ENCODE assay signal across 23 mouse cellular contexts in genomic region chr17:8961097-8961496, GRCm38 (mm10). TPM values are rescaled to one million over a fixed set of nuclear protein-coding genes. Genes with fewer than 3 reads are reported as not detected.
DNase-seq lines count a peak whose midpoint lies in the region; ATAC-seq and TF ChIP-seq lines count a peak whose summit lies in the region.
"Had no signal": no experiment of that assay in that cellular context is flagged by ENCODE, and none has a peak within 500 bp of the region (broad histone marks: within the 10 kb centered on the region; RNA-seq: fewer than 3 reads in every experiment).

No protein-coding gene starts in this region.

- no peak overlapping the region for H3K4me3 ChIP-seq in embryonic facial prominence, embryonic 11.5 days (ENCODE audit: low read depth, low read length)
- no peak overlapping the region for H3K4me3 ChIP-seq in embryonic facial prominence, embryonic 10.5 days
- H3K4me3 ChIP-seq in hindbrain, embryonic 11.5 days (ENCODE audit: low read depth, low read length), result no peak overlapping the region
- no peak overlapping the region for H3K4me3 ChIP-seq in hindbrain, embryonic 13.5 days
- no peak overlapping the region for H3K4me3 ChIP-seq in midbrain, postnatal 0 days (ENCODE audit: low read depth, low read length)
- H3K4me3 ChIP-seq in midbrain, embryonic 16.5 days (ENCODE audit: low read depth, low read length), result no peak overlapping the region
- no peak overlapping the region for H3K4me3 ChIP-seq in forebrain, postnatal 0 days (ENCODE audit: low read depth, low read length)
- H3K4me3 ChIP-seq in intestine, embryonic 15.5 days (replicated peaks), result no peak overlapping the region
- H3K4me3 ChIP-seq: embryonic facial prominence, embryonic 13.5 days; erythroblast, embryonic 14.5 days; gastrocnemius, adult 2 months; hindbrain, embryonic 10.5 days; hindbrain, embryonic 15.5 days had no signal

- H3K27ac ChIP-seq in embryonic facial prominence, embryonic 11.5 days (replicated peaks; ENCODE audit: low read depth, low read length), result no peak overlapping the region
- no peak overlapping the region for H3K27ac ChIP-seq in embryonic facial prominence, embryonic 10.5 days (replicated peaks)
- 0 out of 2 replicates have a peak overlapping the region, but pooled peaks have one; percentile 24 for H3K27ac ChIP-seq in hindbrain, embryonic 11.5 days (ENCODE audit: low read depth, low read length)
- H3K27ac ChIP-seq in hindbrain, embryonic 13.5 days, result no peak overlapping the region
- H3K27ac ChIP-seq in midbrain, postnatal 0 days (ENCODE audit: low read depth, low read length), result no peak overlapping the region
- no peak overlapping the region for H3K27ac ChIP-seq in midbrain, embryonic 16.5 days (ENCODE audit: low read length)
- no peak overlapping the region; the same call in 1 of the 2 replicates for H3K27ac ChIP-seq in forebrain, postnatal 0 days (ENCODE audit: low read depth, low read length)
- H3K27ac ChIP-seq in intestine, embryonic 15.5 days, result no peak overlapping the region
- H3K27ac ChIP-seq: embryonic facial prominence, embryonic 13.5 days; gastrocnemius, adult 2 months; hindbrain, embryonic 15.5 days had no signal

- WGBS in embryonic facial prominence, embryonic 11.5 days, result 85% methylated on average over 5 of the region's 5 CpGs
- 91% methylated on average over 5 of the region's 5 CpGs for WGBS in embryonic facial prominence, embryonic 10.5 days
- WGBS in hindbrain, embryonic 11.5 days, result 88% methylated on average over 5 of the region's 5 CpGs
- WGBS in hindbrain, embryonic 13.5 days, result 65% methylated on average over 5 of the region's 5 CpGs
- 63% methylated on average over 5 of the region's 5 CpGs for WGBS in midbrain, postnatal 0 days
- WGBS in midbrain, embryonic 16.5 days, result 62% methylated on average over 5 of the region's 5 CpGs
- 26% methylated on average over 5 of the region's 5 CpGs for WGBS in forebrain, postnatal 0 days
- WGBS in intestine, embryonic 15.5 days, result 85% methylated on average over 5 of the region's 5 CpGs

- no peaks in the 10 kb centered on the region for H3K36me3 ChIP-seq in embryonic facial prominence, embryonic 11.5 days (replicated peaks; ENCODE audit: control insufficient read depth, insufficient read depth, low read depth, low read length)
- H3K36me3 ChIP-seq in embryonic facial prominence, embryonic 10.5 days (replicated peaks), result no peaks in the 10 kb centered on the region
- no peaks in the 10 kb centered on the region for H3K36me3 ChIP-seq in hindbrain, embryonic 11.5 days (ENCODE audit: control insufficient read depth, insufficient read depth, low read length)
- peaks cover 48% of the 10 kb centered on the region for H3K36me3 ChIP-seq in hindbrain, embryonic 13.5 days
- H3K36me3 ChIP-seq in midbrain, postnatal 0 days (ENCODE audit: insufficient read depth, low read length), result peaks cover 27% of the 10 kb centered on the region
- peaks cover 13% of the 10 kb centered on the region for H3K36me3 ChIP-seq in midbrain, embryonic 16.5 days (ENCODE audit: control insufficient read depth, insufficient read depth, low read length)
- H3K36me3 ChIP-seq in forebrain, postnatal 0 days (ENCODE audit: insufficient read depth), result peaks cover 31% of the 10 kb centered on the region
- no peaks in the 10 kb centered on the region for H3K36me3 ChIP-seq in intestine, embryonic 15.5 days
- H3K36me3 ChIP-seq: embryonic facial prominence, embryonic 13.5 days had no signal

- no peak for TF ChIP-seq CTCF in midbrain, postnatal 0 days (IDR thresholded peaks at IDR 0.05)
- TF ChIP-seq CTCF in forebrain, postnatal 0 days (IDR thresholded peaks at IDR 0.05; ENCODE audit: low read depth), result no peak

- no peaks in the 10 kb centered on the region for H3K27me3 ChIP-seq in embryonic facial prominence, embryonic 11.5 days (ENCODE audit: control insufficient read depth, insufficient read depth, low read length)
- H3K27me3 ChIP-seq in embryonic facial prominence, embryonic 10.5 days (replicated peaks; ENCODE audit: low read depth, poor library complexity, severe bottlenecking), result no peaks in the 10 kb centered on the region
- H3K27me3 ChIP-seq in hindbrain, embryonic 11.5 days (ENCODE audit: control insufficient read depth, insufficient read depth, low read length), result no peaks in the 10 kb centered on the region
- no peaks in the 10 kb centered on the region for H3K27me3 ChIP-seq in hindbrain, embryonic 13.5 days
- no peaks in the 10 kb centered on the region for H3K27me3 ChIP-seq in midbrain, postnatal 0 days (ENCODE audit: insufficient read depth, low read length)
- H3K27me3 ChIP-seq in midbrain, embryonic 16.5 days (ENCODE audit: control insufficient read depth, insufficient read depth, low read depth, low read length), result no peaks in the 10 kb centered on the region
- H3K27me3 ChIP-seq in forebrain, postnatal 0 days (ENCODE audit: insufficient read depth, low read length), result no peaks in the 10 kb centered on the region
- H3K27me3 ChIP-seq in intestine, embryonic 15.5 days (replicated peaks), result no peaks in the 10 kb centered on the region
- H3K27me3 ChIP-seq: embryonic facial prominence, embryonic 13.5 days; hindbrain, embryonic 15.5 days had no signal

- 0 out of 2 replicates have a peak, but pooled peaks have one; percentile 39 for ATAC-seq in embryonic facial prominence, embryonic 11.5 days (replicated peaks; ENCODE audit: insufficient number of reproducible peaks, low FRiP score, low TSS enrichment, low read depth)
- ATAC-seq in hindbrain, embryonic 11.5 days (ENCODE audit: low FRiP score), result no peak
- ATAC-seq in hindbrain, embryonic 13.5 days (ENCODE audit: low FRiP score), result no peak
- ATAC-seq in midbrain, postnatal 0 days (ENCODE audit: low FRiP score), result no peak
- ATAC-seq in midbrain, embryonic 16.5 days, result no peak
- 0 out of 2 replicates have a peak, but pooled peaks have one; percentile 1 for ATAC-seq in forebrain, postnatal 0 days
- no peak for ATAC-seq in intestine, embryonic 15.5 days
- ATAC-seq: activated CD4-positive, CD25-positive, alpha-beta regulatory T cell, adult 4 months had no signal

- H3K4me2 ChIP-seq in embryonic facial prominence, embryonic 11.5 days (ENCODE audit: low read depth, low read length), result no peak overlapping the region
- H3K4me2 ChIP-seq in hindbrain, embryonic 11.5 days (replicated peaks; ENCODE audit: low read depth, low read length), result no peak overlapping the region
- H3K4me2 ChIP-seq in hindbrain, embryonic 13.5 days, result no peak overlapping the region
- H3K4me2 ChIP-seq in midbrain, postnatal 0 days (ENCODE audit: low read depth, low read length, poor library complexity, severe bottlenecking), result no peak overlapping the region
- H3K4me2 ChIP-seq in midbrain, embryonic 16.5 days (ENCODE audit: low read length), result no peak overlapping the region
- H3K4me2 ChIP-seq in forebrain, postnatal 0 days (ENCODE audit: low read depth), result no peak overlapping the region
- H3K4me2 ChIP-seq in intestine, embryonic 15.5 days (replicated peaks), result no peak overlapping the region
- H3K4me2 ChIP-seq: embryonic facial prominence, embryonic 13.5 days; heart, embryonic 11.5 days; hindbrain, embryonic 15.5 days had no signal

- H3K9me3 ChIP-seq in embryonic facial prominence, embryonic 11.5 days (replicated peaks; ENCODE audit: control insufficient read depth, low read length), result no peaks in the 10 kb centered on the region
- H3K9me3 ChIP-seq in embryonic facial prominence, embryonic 10.5 days, result no peaks in the 10 kb centered on the region
- no peaks in the 10 kb centered on the region for H3K9me3 ChIP-seq in hindbrain, embryonic 11.5 days (ENCODE audit: control insufficient read depth, low read length)
- H3K9me3 ChIP-seq in hindbrain, embryonic 13.5 days, result no peaks in the 10 kb centered on the region
- H3K9me3 ChIP-seq in midbrain, postnatal 0 days (ENCODE audit: low read length), result no peaks in the 10 kb centered on the region
- no peaks in the 10 kb centered on the region for H3K9me3 ChIP-seq in midbrain, embryonic 16.5 days (replicated peaks; ENCODE audit: control insufficient read depth, low read length, poor library complexity, severe bottlenecking)
- no peaks in the 10 kb centered on the region for H3K9me3 ChIP-seq in forebrain, postnatal 0 days (ENCODE audit: low read length)
- H3K9me3 ChIP-seq in intestine, embryonic 15.5 days, result no peaks in the 10 kb centered on the region
- H3K9me3 ChIP-seq: embryonic facial prominence, embryonic 13.5 days; hindbrain, embryonic 10.5 days; hindbrain, embryonic 15.5 days had no signal

- DNase-seq in embryonic facial prominence, embryonic 11.5 days (ENCODE audit: low spot score), result no peak
- DNase-seq in embryonic facial prominence, embryonic 10.5 days (ENCODE audit: low spot score), result no peak
- DNase-seq in hindbrain, embryonic 11.5 days (ENCODE audit: low spot score), result no peak
- peak; percentile 34 for DNase-seq in midbrain, postnatal 0 days (ENCODE audit: low spot score)
- DNase-seq in forebrain, postnatal 0 days, result peak; percentile 39
- DNase-seq: adrenal gland, adult 8-10 months; adrenal gland, postnatal 25 days; cerebellum, adult 18-20 months; cerebellum, adult 9-10 months; cerebellum, postnatal 14 days; gastrocnemius, adult 2 months; gastrocnemius, postnatal 14 days; heart, adult 11 months; kidney, adult 18-20 months had no signal

- no peaks in the 10 kb centered on the region for H3K4me1 ChIP-seq in embryonic facial prominence, embryonic 11.5 days (ENCODE audit: control insufficient read depth, insufficient read depth, low read length)
- no peaks in the 10 kb centered on the region; the same call in 1 of the 2 replicates for H3K4me1 ChIP-seq in embryonic facial prominence, embryonic 10.5 days
- H3K4me1 ChIP-seq in hindbrain, embryonic 11.5 days (replicated peaks; ENCODE audit: control insufficient read depth, insufficient read depth, low read length), result peaks cover 2% of the 10 kb centered on the region; the same call in 1 of the 2 replicates
- H3K4me1 ChIP-seq in hindbrain, embryonic 13.5 days (replicated peaks), result peaks cover 9% of the 10 kb centered on the region
- H3K4me1 ChIP-seq in midbrain, postnatal 0 days (ENCODE audit: insufficient read depth, low read length), result no peaks in the 10 kb centered on the region
- H3K4me1 ChIP-seq in midbrain, embryonic 16.5 days (ENCODE audit: control insufficient read depth, insufficient read depth, low read length), result peaks cover 2% of the 10 kb centered on the region; the same call in 1 of the 2 replicates
- H3K4me1 ChIP-seq in forebrain, postnatal 0 days (ENCODE audit: insufficient read depth), result no peaks in the 10 kb centered on the region
- no peaks in the 10 kb centered on the region for H3K4me1 ChIP-seq in intestine, embryonic 15.5 days (replicated peaks)
- H3K4me1 ChIP-seq: embryonic facial prominence, embryonic 13.5 days had no signal

- no peak overlapping the region for H3K9ac ChIP-seq in embryonic facial prominence, embryonic 11.5 days (replicated peaks; ENCODE audit: low read length)
- H3K9ac ChIP-seq in hindbrain, embryonic 11.5 days (ENCODE audit: low read depth, low read length), result no peak overlapping the region
- H3K9ac ChIP-seq in hindbrain, embryonic 13.5 days, result no peak overlapping the region
- no peak overlapping the region for H3K9ac ChIP-seq in midbrain, postnatal 0 days (replicated peaks; ENCODE audit: low read length, poor library complexity, severe bottlenecking)
- no peak overlapping the region for H3K9ac ChIP-seq in midbrain, embryonic 16.5 days (ENCODE audit: low read depth, low read length)
- no peak overlapping the region for H3K9ac ChIP-seq in forebrain, postnatal 0 days
- H3K9ac ChIP-seq in intestine, embryonic 15.5 days, result no peak overlapping the region
- H3K9ac ChIP-seq: embryonic facial prominence, embryonic 13.5 days; hindbrain, embryonic 15.5 days had no signal

RNA-seq across cellular contexts. Expression of gene 1700010I14Rik, which starts 27.0 kb away (rescaled TPM):
- 1.6 and 2.2 TPM in 2 replicates for polyA plus RNA-seq in embryonic facial prominence, embryonic 11.5 days (2014; fragmentation: Nextera tagmentation; extraction: Ambion mirVana)
- polyA plus RNA-seq in embryonic facial prominence, embryonic 10.5 days (2016; fragmentation: Nextera tagmentation; extraction: Ambion mirVana), result 2.0 and 2.6 TPM in 2 replicates
- polyA plus RNA-seq in hindbrain, embryonic 11.5 days (2014; fragmentation: Nextera tagmentation; extraction: Ambion mirVana), result 2.5 and 2.7 TPM in 2 replicates
- polyA plus RNA-seq in hindbrain, embryonic 13.5 days (2015; fragmentation: Nextera tagmentation; extraction: Ambion mirVana), result 2.5 and 3.3 TPM in 2 replicates
- total RNA-seq in midbrain, postnatal 0 days (2014; rRNA removed), result 2.2 and 2.3 TPM in 2 replicates
- polyA plus RNA-seq in midbrain, postnatal 0 days (2015; fragmentation: Nextera tagmentation; extraction: Ambion mirVana), result 3.6 and 4.1 TPM in 2 replicates
- 3.0 and 3.6 TPM in 2 replicates for polyA plus RNA-seq in midbrain, embryonic 16.5 days (2015; fragmentation: Nextera tagmentation; extraction: Ambion mirVana)
- 2.3 and 3.2 TPM in 2 replicates for total RNA-seq in forebrain, postnatal 0 days (2014; rRNA removed)
- polyA plus RNA-seq in forebrain, postnatal 0 days (2015; fragmentation: Nextera tagmentation; extraction: Ambion mirVana), result 1.8 and 2.6 TPM in 2 replicates
- polyA plus RNA-seq in intestine, embryonic 15.5 days (2015; fragmentation: Nextera tagmentation; extraction: Ambion mirVana), result 1.3 and 1.7 TPM in 2 replicates
- polyA plus RNA-seq: erythroblast, embryonic 14.5 days had no signal

Comparison
In these comparisons a context has a peak if more than half of its experiments do, and no peak if none do; other contexts are left out.
1. ATAC-seq: peak in embryonic facial prominence, embryonic 11.5 days (single experiment) and forebrain, postnatal 0 days (single experiment); none in hindbrain, embryonic 11.5 days (single experiment), hindbrain, embryonic 13.5 days (single experiment), midbrain, postnatal 0 days (single experiment), midbrain, embryonic 16.5 days (single experiment) and intestine, embryonic 15.5 days (single experiment).
2. DNase-seq: peak in midbrain, postnatal 0 days (single experiment) and forebrain, postnatal 0 days (single experiment); none in embryonic facial prominence, embryonic 11.5 days (single experiment), embryonic facial prominence, embryonic 10.5 days (single experiment) and hindbrain, embryonic 11.5 days (single experiment).